Mouse (Mus musculus): ENCODE measurements around the gene Cpne8. TPM values are rescaled to one million over a fixed set of nuclear protein-coding genes. Genes with fewer than 3 reads are reported as not detected.

Cpne8 gene
- polyA plus RNA-seq, 1 experiment: 1.4 TPM

- H3K27me3 ChIP-seq (ENCODE audit: control insufficient read depth, insufficient read depth, low read length): no peaks in the 10 kb centered on the region
- H3K4me3 ChIP-seq (ENCODE audit: low read depth, low read length): no peak overlapping the region
- 79% methylated on average over 12 of the region's 12 CpGs for WGBS
- TF ChIP-seq POLR2A (IDR thresholded peaks at IDR 0.05; ENCODE audit: low read depth, low read length) (no peak), CTCF (IDR thresholded peaks at IDR 0.05; ENCODE audit: extremely low read depth, insufficient read length, insufficient replicate concordance, low read depth, low read length) (no peak)
- H3K4me1 ChIP-seq (ENCODE audit: control insufficient read depth, insufficient read depth, insufficient read length, low read length): no peaks in the 10 kb centered on the region
- no peaks in the 10 kb centered on the region for H3K36me3 ChIP-seq (ENCODE audit: control insufficient read depth, insufficient read depth, low read length)
- H3K27ac ChIP-seq (ENCODE audit: insufficient read depth, low read depth, low read length): no peak overlapping the region
Measured at GRCm38 (mm10) chr15:90561613-90562012, 117.6 kb downstream of the Cpne8 start.

GRCm38 (mm10) chr15:90548589-90548988, 130.6 kb downstream of the Cpne8 start:
- Histone ChIP-seq H3K27me3 (ENCODE audit: control insufficient read depth, insufficient read depth, low read length) (no peaks in the 10 kb centered on the region), H3K36me3 (ENCODE audit: control insufficient read depth, insufficient read depth, low read length) (no peaks in the 10 kb centered on the region), H3K4me3 (ENCODE audit: low read depth, low read length) (no peak overlapping the region), H3K4me1 (ENCODE audit: control insufficient read depth, insufficient read depth, insufficient read length, low read length) (no peaks in the 10 kb centered on the region), H3K27ac (ENCODE audit: insufficient read depth, low read depth, low read length) (no peak overlapping the region)
- no peak for TF ChIP-seq POLR2A (IDR thresholded peaks at IDR 0.05; ENCODE audit: low read depth, low read length)
- no peak for TF ChIP-seq CTCF (IDR thresholded peaks at IDR 0.05; ENCODE audit: extremely low read depth, insufficient read length, insufficient replicate concordance, low read depth, low read length)
- WGBS: 93% methylated on average over 7 of the region's 7 CpGs

GRCm38 (mm10) chr15:90543447-90543846, 135.8 kb downstream of the Cpne8 start:
- no peak overlapping the region for H3K27ac ChIP-seq (ENCODE audit: insufficient read depth, low read depth, low read length)
- TF ChIP-seq POLR2A (IDR thresholded peaks at IDR 0.05; ENCODE audit: low read depth, low read length): no peak
- TF ChIP-seq CTCF (IDR thresholded peaks at IDR 0.05; ENCODE audit: extremely low read depth, insufficient read length, insufficient replicate concordance, low read depth, low read length): no peak
- no peaks in the 10 kb centered on the region for H3K4me1 ChIP-seq (ENCODE audit: control insufficient read depth, insufficient read depth, insufficient read length, low read length)
- H3K36me3 ChIP-seq (ENCODE audit: control insufficient read depth, insufficient read depth, low read length): no peaks in the 10 kb centered on the region
- WGBS: 73% methylated on average over 5 of the region's 5 CpGs
- H3K4me3 ChIP-seq (ENCODE audit: low read depth, low read length): no peak overlapping the region
- H3K27me3 ChIP-seq (ENCODE audit: control insufficient read depth, insufficient read depth, low read length): no peaks in the 10 kb centered on the region

GRCm38 (mm10) chr15:90542126-90542525, 137.1 kb downstream of the Cpne8 start:
- Histone ChIP-seq H3K36me3 (ENCODE audit: control insufficient read depth, insufficient read depth, low read length) (no peaks in the 10 kb centered on the region), H3K27me3 (ENCODE audit: control insufficient read depth, insufficient read depth, low read length) (no peaks in the 10 kb centered on the region), H3K27ac (ENCODE audit: insufficient read depth, low read depth, low read length) (no peak overlapping the region), H3K4me3 (ENCODE audit: low read depth, low read length) (no peak overlapping the region), H3K4me1 (ENCODE audit: control insufficient read depth, insufficient read depth, insufficient read length, low read length) (no peaks in the 10 kb centered on the region)
- TF ChIP-seq POLR2A (IDR thresholded peaks at IDR 0.05; ENCODE audit: low read depth, low read length) (no peak), CTCF (IDR thresholded peaks at IDR 0.05; ENCODE audit: extremely low read depth, insufficient read length, insufficient replicate concordance, low read depth, low read length) (no peak)

- Histone ChIP-seq H3K27me3 (ENCODE audit: control insufficient read depth, insufficient read depth, low read length) (no peaks in the 10 kb centered on the region), H3K27ac (ENCODE audit: insufficient read depth, low read depth, low read length) (no peak overlapping the region), H3K36me3 (ENCODE audit: control insufficient read depth, insufficient read depth, low read length) (no peaks in the 10 kb centered on the region), H3K4me1 (ENCODE audit: control insufficient read depth, insufficient read depth, insufficient read length, low read length) (no peaks in the 10 kb centered on the region), H3K4me3 (ENCODE audit: low read depth, low read length) (no peak overlapping the region)
- 67% methylated on average over 5 of the region's 5 CpGs for WGBS
- TF ChIP-seq POLR2A (IDR thresholded peaks at IDR 0.05; ENCODE audit: low read depth, low read length): no peak
- TF ChIP-seq CTCF (IDR thresholded peaks at IDR 0.05; ENCODE audit: extremely low read depth, insufficient read length, insufficient replicate concordance, low read depth, low read length): no peak
Measured at GRCm38 (mm10) chr15:90536311-90537202, 142.7 kb downstream of the Cpne8 start.

GRCm38 (mm10) chr15:90535730-90536129, 143.5 kb downstream of the Cpne8 start:
- Histone ChIP-seq H3K36me3 (ENCODE audit: control insufficient read depth, insufficient read depth, low read length) (no peaks in the 10 kb centered on the region), H3K4me3 (ENCODE audit: low read depth, low read length) (no peak overlapping the region), H3K27ac (ENCODE audit: insufficient read depth, low read depth, low read length) (no peak overlapping the region), H3K27me3 (ENCODE audit: control insufficient read depth, insufficient read depth, low read length) (no peaks in the 10 kb centered on the region), H3K4me1 (ENCODE audit: control insufficient read depth, insufficient read depth, insufficient read length, low read length) (no peaks in the 10 kb centered on the region)
- TF ChIP-seq POLR2A (IDR thresholded peaks at IDR 0.05; ENCODE audit: low read depth, low read length) (no peak), CTCF (IDR thresholded peaks at IDR 0.05; ENCODE audit: extremely low read depth, insufficient read length, insufficient replicate concordance, low read depth, low read length) (no peak)
- WGBS: 57% methylated on average over 7 of the region's 7 CpGs

- Histone ChIP-seq H3K27me3 (ENCODE audit: control insufficient read depth, insufficient read depth, low read length) (no peaks in the 10 kb centered on the region), H3K4me1 (ENCODE audit: control insufficient read depth, insufficient read depth, insufficient read length, low read length) (no peaks in the 10 kb centered on the region), H3K27ac (ENCODE audit: insufficient read depth, low read depth, low read length) (no peak overlapping the region), H3K36me3 (ENCODE audit: control insufficient read depth, insufficient read depth, low read length) (no peaks in the 10 kb centered on the region), H3K4me3 (ENCODE audit: low read depth, low read length) (no peak overlapping the region)
- TF ChIP-seq CTCF (IDR thresholded peaks at IDR 0.05; ENCODE audit: extremely low read depth, insufficient read length, insufficient replicate concordance, low read depth, low read length) (no peak), POLR2A (IDR thresholded peaks at IDR 0.05; ENCODE audit: low read depth, low read length) (no peak)
- 91% methylated on average over 4 of the region's 4 CpGs for WGBS
Measured at GRCm38 (mm10) chr15:90512769-90513168, 166.5 kb downstream of the Cpne8 start.
